Mouse (Mus musculus): ENCODE measurements around the gene Col4a4. TPM values are rescaled to one million over a fixed set of nuclear protein-coding genes. Genes with fewer than 3 reads are reported as not detected.
A peak's percentile ranks its signal among the peaks of the same experiment; 100 is the strongest.

The Col4a4 gene
- total and polyA plus RNA-seq, 2 experiments from 2014 or later: 0.40 to 0.42 TPM

GRCm38 (mm10) chr1:82540056-82540455, 46.6 kb downstream of the Col4a4 start:
- no peaks in the 10 kb centered on the region for H3K36me3 ChIP-seq (ENCODE audit: insufficient read depth, low read length)
- no peak overlapping the region for H3K9ac ChIP-seq (replicated peaks; ENCODE audit: low read length)
- no peak overlapping the region for H3K27ac ChIP-seq
- H3K4me2 ChIP-seq (ENCODE audit: low read depth, low read length): no peak overlapping the region
- DNase-seq (ENCODE audit: low spot score): no peak
- H3K27me3 ChIP-seq (ENCODE audit: insufficient read depth, low read length): no peaks in the 10 kb centered on the region
- H3K4me1 ChIP-seq (ENCODE audit: insufficient read depth, low read length): no peaks in the 10 kb centered on the region
- ATAC-seq: no peak
- no peaks in the 10 kb centered on the region for H3K9me3 ChIP-seq (ENCODE audit: low read length)
- H3K4me3 ChIP-seq (ENCODE audit: low read length): no peak overlapping the region
- 70% methylated on average over 5 of the region's 5 CpGs for WGBS
- TF ChIP-seq CTCF (IDR thresholded peaks at IDR 0.05; ENCODE audit: low read depth): no peak

DNA sequence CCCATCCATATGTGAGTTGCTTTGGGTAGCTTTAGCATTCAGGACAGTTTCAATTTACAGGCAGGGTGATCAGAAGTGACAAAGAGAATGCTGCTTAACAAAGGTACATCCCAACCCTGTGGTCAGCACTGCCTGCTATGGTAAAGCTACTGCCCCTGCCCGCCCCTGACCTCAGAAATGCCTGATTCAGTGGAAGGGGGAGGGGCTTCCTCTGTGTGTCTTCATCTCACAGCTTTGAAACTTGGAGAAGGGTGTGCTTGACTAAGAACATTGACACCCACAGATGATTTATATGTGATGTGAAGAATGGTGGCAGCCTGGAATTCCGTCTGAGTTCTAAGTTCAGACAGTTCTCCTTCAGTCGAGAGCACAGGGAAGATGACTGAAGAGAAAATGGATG, 48.8 kb downstream of the Col4a4 start:
- H3K4me1 ChIP-seq (ENCODE audit: insufficient read depth, low read length): no peaks in the 10 kb centered on the region
- H3K4me3 ChIP-seq (ENCODE audit: low read length): no peak overlapping the region
- 64% methylated on average over 3 of the region's 3 CpGs for WGBS
- DNase-seq (ENCODE audit: low spot score): no peak
- TF ChIP-seq CTCF (IDR thresholded peaks at IDR 0.05; ENCODE audit: low read depth): no peak
- H3K4me2 ChIP-seq (ENCODE audit: low read depth, low read length): no peak overlapping the region
- ATAC-seq: no peak
- H3K36me3 ChIP-seq (ENCODE audit: insufficient read depth, low read length): no peaks in the 10 kb centered on the region
- H3K27ac ChIP-seq: no peak overlapping the region
- H3K9ac ChIP-seq (replicated peaks; ENCODE audit: low read length): no peak overlapping the region
- no peaks in the 10 kb centered on the region for H3K27me3 ChIP-seq (ENCODE audit: insufficient read depth, low read length)
- no peaks in the 10 kb centered on the region for H3K9me3 ChIP-seq (ENCODE audit: low read length)

DNA sequence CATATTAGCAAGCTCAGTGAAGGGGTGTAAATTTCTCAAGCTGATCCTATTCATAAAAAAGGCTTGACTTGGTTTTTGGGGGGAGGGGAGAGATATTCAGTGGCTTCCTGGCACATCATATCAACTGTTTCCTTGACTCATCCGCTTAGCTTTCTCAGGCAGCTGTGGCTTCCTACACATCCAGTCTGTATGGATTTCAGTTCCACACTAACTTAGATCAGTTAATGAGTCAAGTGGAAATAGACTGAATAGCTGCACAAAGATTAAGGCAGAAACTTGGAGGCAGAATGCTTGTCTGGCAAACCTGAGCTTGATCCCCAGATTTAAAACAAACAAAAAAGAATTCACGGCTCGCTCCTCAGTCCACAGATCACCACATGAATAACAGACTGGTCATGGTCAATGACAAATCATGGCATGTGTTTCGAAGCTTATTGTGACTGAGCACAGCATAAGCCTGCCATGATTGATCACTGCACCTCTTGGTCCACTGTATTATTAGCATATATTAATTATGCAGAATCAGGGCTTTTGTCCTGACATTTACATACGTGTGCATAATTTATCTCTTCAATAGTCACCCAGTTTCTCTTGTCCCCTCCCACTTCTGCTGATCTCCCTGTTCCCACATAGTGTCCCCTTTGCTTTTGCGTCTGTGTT, 50.0 kb downstream of the Col4a4 start:
- Histone ChIP-seq H3K4me2 (ENCODE audit: low read depth, low read length) (no peak overlapping the region), H3K36me3 (ENCODE audit: insufficient read depth, low read length) (no peaks in the 10 kb centered on the region), H3K9me3 (ENCODE audit: low read length) (no peaks in the 10 kb centered on the region), H3K4me3 (ENCODE audit: low read length) (no peak overlapping the region), H3K4me1 (ENCODE audit: insufficient read depth, low read length) (no peaks in the 10 kb centered on the region), H3K27ac (no peak overlapping the region), H3K27me3 (ENCODE audit: insufficient read depth, low read length) (no peaks in the 10 kb centered on the region), H3K9ac (replicated peaks; ENCODE audit: low read length) (no peak overlapping the region; the same call in 1 of the 2 replicates)
- no peak for TF ChIP-seq CTCF (IDR thresholded peaks at IDR 0.05; ENCODE audit: low read depth)
- 26% methylated on average over 6 of the region's 6 CpGs for WGBS
- DNase-seq (ENCODE audit: low spot score) (no peak), ATAC-seq (0 out of 2 replicates have a peak, but pooled peaks have one; percentile 27)

GRCm38 (mm10) chr1:82527931-82528330, 58.7 kb downstream of the Col4a4 start:
- Histone ChIP-seq H3K4me2 (ENCODE audit: low read depth, low read length) (no peak overlapping the region), H3K9me3 (ENCODE audit: low read length) (no peaks in the 10 kb centered on the region), H3K27ac (no peak overlapping the region), H3K9ac (replicated peaks; ENCODE audit: low read length) (no peak overlapping the region), H3K4me1 (ENCODE audit: insufficient read depth, low read length) (no peaks in the 10 kb centered on the region), H3K4me3 (ENCODE audit: low read length) (no peak overlapping the region), H3K27me3 (ENCODE audit: insufficient read depth, low read length) (no peaks in the 10 kb centered on the region), H3K36me3 (ENCODE audit: insufficient read depth, low read length) (no peaks in the 10 kb centered on the region)
- ATAC-seq: no peak
- WGBS: 68% methylated on average over 4 of the region's 4 CpGs
- DNase-seq (ENCODE audit: low spot score): no peak
- TF ChIP-seq CTCF (IDR thresholded peaks at IDR 0.05; ENCODE audit: low read depth): no peak

GRCm38 (mm10) chr1:82491954-82492353, 94.7 kb downstream of the Col4a4 start:
- Histone ChIP-seq H3K4me2 (ENCODE audit: low read depth, low read length) (no peak overlapping the region), H3K27ac (no peak overlapping the region), H3K4me1 (ENCODE audit: insufficient read depth, low read length) (no peaks in the 10 kb centered on the region), H3K27me3 (ENCODE audit: insufficient read depth, low read length) (no peaks in the 10 kb centered on the region), H3K36me3 (ENCODE audit: insufficient read depth, low read length) (no peaks in the 10 kb centered on the region), H3K4me3 (ENCODE audit: low read length) (no peak overlapping the region), H3K9ac (replicated peaks; ENCODE audit: low read length) (no peak overlapping the region), H3K9me3 (ENCODE audit: low read length) (no peaks in the 10 kb centered on the region)
- ATAC-seq (no peak), DNase-seq (ENCODE audit: low spot score) (no peak)
- WGBS: 89% methylated on average over 2 of the region's 2 CpGs
- TF ChIP-seq CTCF (IDR thresholded peaks at IDR 0.05; ENCODE audit: low read depth): no peak

DNA sequence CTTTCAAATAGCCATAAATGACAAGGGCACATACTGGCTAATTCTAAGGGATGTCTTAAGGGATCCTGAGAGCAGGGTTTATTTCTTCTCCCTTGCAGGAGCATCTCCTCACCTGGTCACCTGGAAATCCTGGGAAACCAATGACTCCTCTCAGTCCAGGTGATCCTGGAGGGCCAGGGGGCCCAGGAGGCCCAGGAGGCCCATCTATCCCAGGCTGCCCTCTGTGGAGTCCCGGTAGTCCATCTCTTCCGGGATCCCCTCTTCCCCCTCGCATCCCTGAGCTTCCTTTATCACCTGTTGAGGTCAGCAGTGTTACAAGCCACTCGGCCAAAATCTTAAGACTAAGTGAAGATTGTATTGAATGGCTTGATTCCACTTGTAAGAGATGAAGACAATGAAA, 100.3 kb downstream of the Col4a4 start:
- Histone ChIP-seq H3K4me3 (ENCODE audit: low read length) (no peak overlapping the region), H3K36me3 (ENCODE audit: insufficient read depth, low read length) (no peaks in the 10 kb centered on the region), H3K4me2 (ENCODE audit: low read depth, low read length) (no peak overlapping the region), H3K9ac (replicated peaks; ENCODE audit: low read length) (no peak overlapping the region), H3K27me3 (ENCODE audit: insufficient read depth, low read length) (no peaks in the 10 kb centered on the region), H3K9me3 (ENCODE audit: low read length) (no peaks in the 10 kb centered on the region), H3K4me1 (ENCODE audit: insufficient read depth, low read length) (no peaks in the 10 kb centered on the region), H3K27ac (no peak overlapping the region)
- DNase-seq (ENCODE audit: low spot score) (no peak), ATAC-seq (no peak)
- no peak for TF ChIP-seq CTCF (IDR thresholded peaks at IDR 0.05; ENCODE audit: low read depth)
- 82% methylated on average over 4 of the region's 4 CpGs for WGBS

DNA sequence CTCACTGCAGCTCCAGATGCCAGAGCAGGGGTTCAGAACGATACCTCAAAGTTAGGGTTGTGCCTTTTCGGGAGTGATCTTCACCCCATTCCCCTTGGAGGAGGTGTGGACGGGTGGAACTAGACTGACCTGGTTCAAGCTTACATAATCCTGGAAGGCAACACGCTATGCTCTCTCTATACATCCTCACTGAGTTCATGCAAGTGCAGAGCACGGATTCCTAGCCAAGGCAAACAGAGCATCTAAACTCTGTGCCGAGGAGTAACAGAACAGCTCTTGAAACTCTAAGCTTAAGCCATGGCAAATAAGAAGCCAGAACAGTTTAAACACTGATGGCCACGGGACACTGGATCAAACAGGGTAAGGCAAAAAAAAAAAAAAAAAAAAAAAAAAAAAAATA, 104.3 kb downstream of the Col4a4 start:
- H3K27ac ChIP-seq: no peak overlapping the region
- no peaks in the 10 kb centered on the region for H3K9me3 ChIP-seq (ENCODE audit: low read length)
- no peak for DNase-seq (ENCODE audit: low spot score)
- WGBS: 86% methylated on average over 7 of the region's 7 CpGs
- no peaks in the 10 kb centered on the region for H3K27me3 ChIP-seq (ENCODE audit: insufficient read depth, low read length)
- no peak overlapping the region for H3K9ac ChIP-seq (replicated peaks; ENCODE audit: low read length)
- H3K4me1 ChIP-seq (ENCODE audit: insufficient read depth, low read length): no peaks in the 10 kb centered on the region
- no peaks in the 10 kb centered on the region for H3K36me3 ChIP-seq (ENCODE audit: insufficient read depth, low read length)
- no peak for ATAC-seq
- no peak for TF ChIP-seq CTCF (IDR thresholded peaks at IDR 0.05; ENCODE audit: low read depth)
- no peak overlapping the region for H3K4me2 ChIP-seq (ENCODE audit: low read depth, low read length)
- H3K4me3 ChIP-seq (ENCODE audit: low read length): no peak overlapping the region

Measured in hindbrain, postnatal 0 days (tissue).